Mouse (Mus musculus) left cerebral cortex, postnatal 4 days (tissue): ENCODE data around the gene Bloc1s1. TPM values are rescaled to one million over a fixed set of nuclear protein-coding genes. Genes with fewer than 3 reads are reported as not detected.

Source experiments
- DNase-seq: peaks from one replicate; pipeline ENCODE4 v3.0.0-alpha.2; 2022
- intact Hi-C: fragments of 180-260 bp; cut with DNase I; formaldehyde crosslinking; loops from one replicate; pipeline ENCODE4 v1.15.1; 2025
- total RNA-seq, 2 experiments: library from RNA; stranded (reverse); gene quantifications; 2 replicates each; pipeline ENCODE4 v1.2.3; 2021

The Bloc1s1 gene
- total RNA-seq, 2 experiments from 2014 or later = 90.7 to 91.9 TPM

- no peak for DNase-seq
- intact Hi-C loops = no loop called here
Observed at GRCm38 (mm10) chr10:128878291-128878690, 45.5 kb downstream of the Bloc1s1 start.

GRCm38 (mm10) chr10:128870341-128870740 is 53.5 kb downstream of the Bloc1s1 start:
- DNase-seq = no peak
- intact Hi-C loops = no loop called here

Other genes starting within 250 kb of the Bloc1s1 start
- 10 to 100 TPM; 10.5 to 11.0 TPM for gene Suox, start 250.0 kb downstream of the Bloc1s1 start, total RNA-seq
- 100 to 1,000 TPM; 113 TPM for gene Rab5b, start 227.8 kb downstream of the Bloc1s1 start, total RNA-seq
- 1 to 10 TPM in 1 of 2 experiments, under 1 TPM in 1; 0.50 to 1.6 TPM for gene Pmel, start 219.8 kb downstream of the Bloc1s1 start, total RNA-seq
- 10 to 100 TPM in 1 of 2 experiments, 1 to 10 TPM in 1; 8.1 to 10.0 TPM for gene Cdk2, start 219.0 kb downstream of the Bloc1s1 start, total RNA-seq
- gene Dgka, start 179.2 kb downstream of the Bloc1s1 start, total RNA-seq = 1 to 10 TPM; 7.5 to 7.7 TPM
- gene Pym1, start 176.1 kb downstream of the Bloc1s1 start, total RNA-seq = 10 to 100 TPM; 37.5 TPM
- 1 to 10 TPM in 1 of 2 experiments, under 1 TPM in 1; 0.74 to 1.3 TPM for gene Mmp19, start 133.1 kb downstream of the Bloc1s1 start, total RNA-seq
- 10 to 100 TPM; 59.3 to 63.3 TPM for gene Dnajc14, start 120.0 kb downstream of the Bloc1s1 start, total RNA-seq
- 10 to 100 TPM; 14.1 to 14.2 TPM for gene Tmem198b, start 119.7 kb downstream of the Bloc1s1 start, total RNA-seq
- gene Sarnp, start 106.7 kb downstream of the Bloc1s1 start, total RNA-seq = 10 to 100 TPM; 50.9 to 53.4 TPM
- gene Ormdl2, start 102.4 kb downstream of the Bloc1s1 start, total RNA-seq = 1 to 10 TPM; 4.3 to 5.2 TPM
- gene Gdf11, start 32.3 kb downstream of the Bloc1s1 start, total RNA-seq = 10 to 100 TPM; 18.8 to 20.1 TPM
- 10 to 100 TPM; 52.7 to 64.3 TPM for gene Cd63, start 23.0 kb downstream of the Bloc1s1 start, total RNA-seq
- 1 to 10 TPM; 5.4 to 6.1 TPM for gene Rdh5, start 1.1 kb downstream of the Bloc1s1 start, total RNA-seq
- gene Itga7, start 9.8 kb upstream of the Bloc1s1 start, total RNA-seq = 1 to 10 TPM; 8.9 to 9.1 TPM
- gene Mettl7b, start 37.0 kb upstream of the Bloc1s1 start, total RNA-seq = not detected
- gene Olfr9, start 65.4 kb upstream of the Bloc1s1 start, total RNA-seq = not detected
- not detected for gene Olfr763, start 86.8 kb upstream of the Bloc1s1 start, total RNA-seq
- not detected for gene Olfr764-ps1, start 115.9 kb upstream of the Bloc1s1 start, total RNA-seq
- gene Olfr765, start 126.0 kb upstream of the Bloc1s1 start, total RNA-seq = not detected
- not detected for gene Olfr766-ps1, start 144.9 kb upstream of the Bloc1s1 start, total RNA-seq
- under 1 TPM in 1 of 2 experiments, not detected in 1; 0.14 TPM for gene Olfr767, start 158.9 kb upstream of the Bloc1s1 start, total RNA-seq
- not detected for gene Olfr768, start 175.3 kb upstream of the Bloc1s1 start, total RNA-seq
- gene Olfr769, start 193.8 kb upstream of the Bloc1s1 start, total RNA-seq = not detected
- gene Olfr770, start 215.0 kb upstream of the Bloc1s1 start, total RNA-seq = not detected
- not detected for gene Olfr771, start 240.7 kb upstream of the Bloc1s1 start, total RNA-seq